Mouse (Mus musculus) macrophage (primary cell): ENCODE measurements around the gene Gm19402. TPM values are rescaled to one million over a fixed set of nuclear protein-coding genes. Genes with fewer than 3 reads are reported as not detected.

ENCODE experiments used
- H3K27ac ChIP-seq: fragments of 350-480 bp; formaldehyde crosslinking; 2 replicates; pipeline ENCODE4 v1.9.0; 2021
- H3K36me3 ChIP-seq: fragments of 350-480 bp; formaldehyde crosslinking; 2 replicates; pipeline ENCODE4 v1.9.0; 2021; ENCODE audit errors: inconsistent target
- H3K4me3 ChIP-seq: fragments of 350-480 bp; formaldehyde crosslinking; 2 replicates; pipeline ENCODE4 v1.9.0; 2021; ENCODE audit errors: inconsistent target
- H3K79me2 ChIP-seq: fragments of 350-480 bp; formaldehyde crosslinking; 2 replicates; pipeline ENCODE4 v1.9.0; 2021; ENCODE audit errors: inconsistent target
- WGBS: methylation state at CpG from one replicate; pipeline ENCODE4 v1.1.7; 2026; ENCODE audit warnings: inconsistent platforms; ENCODE audit not compliant: missing documents; 5-methylcytosine and 5-hydroxymethylcytosine counted together
- polyA plus RNA-seq: library from polyadenylated mRNA; stranded (reverse); fragments of 250-400 nt; gene quantifications from 3 replicates; pipeline ENCODE4 v1.2.4, GENCODE M21; 2018; ENCODE audit warnings: inconsistent platforms

Gm19402 gene
- polyA plus RNA-seq, 1 experiment from 2014 or later: not detected

DNA sequence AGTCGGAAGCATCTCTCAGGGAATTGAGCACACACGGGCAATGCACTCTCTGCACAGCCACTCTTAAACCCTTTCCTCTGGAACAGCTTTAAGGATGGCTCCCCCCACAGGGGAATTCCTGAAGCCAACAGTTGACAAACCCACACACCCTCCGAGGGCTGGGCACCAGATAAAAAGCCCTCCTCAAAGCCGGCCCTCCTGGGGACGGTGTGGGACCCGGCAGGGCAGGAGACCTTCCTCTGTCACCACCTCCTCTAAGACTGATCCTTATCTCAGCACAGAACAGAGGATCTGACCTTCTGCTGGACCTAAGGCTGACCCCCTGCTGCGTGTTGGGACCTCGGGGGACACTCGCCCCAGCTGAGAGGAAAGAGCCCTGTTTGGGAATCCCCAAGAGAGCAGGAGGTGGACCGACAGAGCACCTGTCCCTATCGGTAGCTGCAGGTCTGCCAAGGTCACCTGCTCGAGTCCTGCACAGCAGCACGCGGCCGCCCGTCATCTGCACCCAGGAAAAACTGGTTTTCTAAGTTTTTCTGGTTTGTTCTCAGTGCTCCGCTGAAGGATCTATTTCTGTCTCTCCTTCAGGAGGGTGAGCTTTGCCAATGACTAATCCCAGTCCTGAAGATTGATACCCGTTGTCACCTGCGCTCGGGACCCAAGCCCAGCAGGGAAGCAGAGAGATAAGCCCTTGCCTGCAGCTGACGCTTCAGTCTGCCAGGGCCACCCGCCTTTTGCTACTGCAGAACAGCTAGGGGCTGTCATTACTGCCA, 4.5 kb downstream of the Gm19402 start, which contains the start of gene Tspear:
Gene Tspear (plus strand): TSS at position 675 of the 770 bp plus-strand sequence.
- H3K36me3 ChIP-seq: no peaks in the 10 kb centered on the region
- H3K4me3 ChIP-seq: no peak within 1 kb of the TSS
- no peaks in the 10 kb centered on the region for H3K79me2 ChIP-seq
- no peak within 1 kb of the TSS for H3K27ac ChIP-seq
- WGBS: 17% methylated on average over 22 of the region's 22 CpGs

GRCm38 (mm10) chr10:77684181-77684580, 6.4 kb downstream of the Gm19402 start:
- no peak overlapping the region for H3K4me3 ChIP-seq
- no peaks in the 10 kb centered on the region for H3K36me3 ChIP-seq
- WGBS: 47% methylated on average over 8 of the region's 8 CpGs
- H3K79me2 ChIP-seq: no peaks in the 10 kb centered on the region
- H3K27ac ChIP-seq: no peak overlapping the region

- H3K27ac ChIP-seq: no peak overlapping the region
- WGBS: 83% methylated on average over 6 of the region's 7 CpGs
- no peaks in the 10 kb centered on the region for H3K79me2 ChIP-seq
These were observed 7.6 kb downstream of the Gm19402 start for GRCm38 (mm10) chr10:77682994-77683393.

GRCm38 (mm10) chr10:77677562-77677961, 13.0 kb downstream of the Gm19402 start:
- 2% methylated on average over 35 of the region's 35 CpGs for WGBS
- Histone ChIP-seq H3K36me3 (no peaks in the 10 kb centered on the region), H3K4me3 (no peak overlapping the region), H3K79me2 (no peaks in the 10 kb centered on the region), H3K27ac (no peak overlapping the region)

More at GRCm38 (mm10) chr10:77682994-77683393, 7.6 kb downstream of the Gm19402 start:
- no peaks in the 10 kb centered on the region for H3K36me3 ChIP-seq
- H3K4me3 ChIP-seq: no peak overlapping the region

GRCm38 (mm10) chr10:77673765-77674164, 16.8 kb downstream of the Gm19402 start:
- Histone ChIP-seq H3K36me3 (no peaks in the 10 kb centered on the region), H3K27ac (no peak overlapping the region), H3K4me3 (no peak overlapping the region), H3K79me2 (no peaks in the 10 kb centered on the region)
- 75% methylated on average over 12 of the region's 13 CpGs for WGBS

DNA sequence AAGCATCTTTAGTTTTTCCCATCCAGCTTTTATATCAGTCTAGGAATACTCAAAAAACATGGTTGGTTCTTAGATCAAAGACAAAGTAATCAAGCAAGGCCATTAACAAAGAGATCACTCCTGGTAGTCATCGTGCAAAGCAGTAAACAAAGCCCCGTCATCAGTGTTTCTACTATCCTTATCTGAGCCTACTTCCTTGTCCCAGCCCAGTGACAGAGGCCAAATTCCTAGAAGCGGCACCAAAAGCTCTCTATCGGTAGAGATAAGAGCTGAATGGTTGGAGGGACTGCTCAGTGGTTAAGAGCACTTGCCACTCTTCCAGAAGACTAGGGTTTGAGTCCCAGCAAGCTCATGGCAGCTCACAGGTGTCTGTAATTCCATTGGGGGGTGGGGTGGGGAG, 19.0 kb downstream of the Gm19402 start:
- H3K27ac ChIP-seq: no peak overlapping the region
- H3K79me2 ChIP-seq: no peaks in the 10 kb centered on the region
- no peaks in the 10 kb centered on the region for H3K36me3 ChIP-seq
- WGBS: 50% methylated on average over 4 of the region's 4 CpGs
- no peak overlapping the region for H3K4me3 ChIP-seq

DNA sequence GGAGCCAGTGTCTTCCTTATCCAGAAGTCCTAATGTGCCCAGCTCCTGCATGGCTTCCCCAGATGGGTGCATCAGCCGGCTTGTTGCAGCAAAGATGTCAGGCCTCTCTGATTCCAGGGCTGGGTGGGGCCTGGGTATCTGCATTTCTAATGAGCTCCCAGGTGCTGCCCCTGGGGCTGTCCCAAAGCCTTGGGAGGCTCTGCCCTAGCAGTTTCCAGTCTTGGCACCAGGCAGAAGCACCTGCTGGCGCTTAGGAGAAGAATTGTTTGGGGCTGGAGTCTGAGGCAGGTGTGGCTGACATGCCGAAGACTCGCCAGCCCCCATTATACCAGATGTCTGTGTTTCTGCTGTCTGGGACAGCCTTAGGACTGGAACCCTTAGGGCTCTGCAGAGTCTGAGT, 19.8 kb downstream of the Gm19402 start:
- H3K79me2 ChIP-seq: no peaks in the 10 kb centered on the region
- H3K4me3 ChIP-seq: no peak overlapping the region
- 81% methylated on average over 4 of the region's 4 CpGs for WGBS
- no peak overlapping the region for H3K27ac ChIP-seq
- no peaks in the 10 kb centered on the region for H3K36me3 ChIP-seq

GRCm38 (mm10) chr10:77667402-77667801, 23.2 kb downstream of the Gm19402 start:
- Histone ChIP-seq H3K27ac (no peak overlapping the region), H3K4me3 (no peak overlapping the region), H3K36me3 (no peaks in the 10 kb centered on the region), H3K79me2 (no peaks in the 10 kb centered on the region)
- 75% methylated on average over 4 of the region's 4 CpGs for WGBS

DNA sequence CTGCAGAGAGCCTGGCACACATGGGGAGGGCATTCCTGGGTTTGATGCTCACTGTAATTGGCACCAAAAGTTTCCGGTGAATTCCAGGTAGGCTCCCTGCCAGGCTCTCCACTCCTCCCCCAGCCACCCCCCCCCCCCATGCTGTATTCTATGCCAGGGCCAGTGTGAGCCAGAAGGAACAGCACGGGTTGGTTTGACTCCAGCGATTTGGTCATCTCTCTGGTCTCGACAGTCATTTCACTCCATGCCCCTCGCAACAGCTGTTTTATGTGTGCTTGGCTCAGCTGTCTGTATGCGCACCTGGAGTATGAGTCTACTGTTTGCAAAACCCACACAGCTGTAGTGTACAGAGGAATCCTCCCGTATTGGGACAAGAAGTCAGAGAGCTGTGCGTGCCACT, 24.2 kb downstream of the Gm19402 start:
- no peak overlapping the region for H3K27ac ChIP-seq
- H3K4me3 ChIP-seq: no peak overlapping the region
- no peaks in the 10 kb centered on the region for H3K36me3 ChIP-seq
- 88% methylated on average over 8 of the region's 8 CpGs for WGBS
- H3K79me2 ChIP-seq: no peaks in the 10 kb centered on the region

GRCm38 (mm10) chr10:77663949-77664665, 26.4 kb downstream of the Gm19402 start:
- Histone ChIP-seq H3K27ac (no peak overlapping the region), H3K4me3 (no peak overlapping the region), H3K79me2 (no peaks in the 10 kb centered on the region), H3K36me3 (no peaks in the 10 kb centered on the region)
- 48% methylated on average over 42 of the region's 43 CpGs for WGBS

DNA sequence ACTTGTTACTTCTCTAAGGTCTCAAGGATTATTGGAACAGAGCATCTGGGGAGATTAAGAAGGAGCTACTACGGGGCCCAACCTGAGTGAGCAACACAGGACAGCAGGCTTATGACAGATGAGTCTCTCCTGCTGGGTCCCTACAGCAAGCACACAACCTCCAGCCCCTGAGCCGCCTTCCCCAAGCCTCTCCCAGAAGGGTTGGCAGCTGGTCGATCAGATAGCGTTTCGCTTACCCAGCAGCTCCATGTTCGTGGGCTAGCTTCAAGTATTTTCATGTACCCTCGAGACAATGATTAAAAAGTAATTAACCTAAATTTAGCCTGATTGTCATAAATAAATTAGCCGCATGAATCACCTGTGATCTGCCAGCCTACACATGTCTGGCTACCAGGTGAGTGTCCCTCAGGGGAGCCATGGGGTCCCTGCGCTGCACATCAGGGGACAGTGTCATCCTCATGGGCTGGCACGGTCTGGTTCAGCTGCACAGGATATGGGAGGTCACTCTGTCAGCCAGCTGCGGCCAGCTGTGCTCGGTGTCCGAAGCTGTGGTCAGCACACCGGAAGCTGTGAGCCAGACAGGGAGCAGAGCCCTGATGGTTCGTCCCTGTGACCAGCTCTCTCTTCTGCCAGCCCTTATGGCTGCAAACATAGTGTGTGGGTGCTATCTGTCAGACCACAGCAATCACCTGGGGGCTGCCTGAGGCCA, 32.1 kb downstream of the Gm19402 start:
- Histone ChIP-seq H3K4me3 (no peak overlapping the region), H3K79me2 (no peaks in the 10 kb centered on the region), H3K27ac (no peak overlapping the region), H3K36me3 (no peaks in the 10 kb centered on the region)
- WGBS: 84% methylated on average over 15 of the region's 15 CpGs

GRCm38 (mm10) chr10:77652046-77652445, 38.5 kb downstream of the Gm19402 start:
- no peak overlapping the region for H3K4me3 ChIP-seq
- 90% methylated on average over 9 of the region's 9 CpGs for WGBS
- H3K36me3 ChIP-seq: no peaks in the 10 kb centered on the region
- no peak overlapping the region for H3K27ac ChIP-seq
- no peaks in the 10 kb centered on the region for H3K79me2 ChIP-seq

DNA sequence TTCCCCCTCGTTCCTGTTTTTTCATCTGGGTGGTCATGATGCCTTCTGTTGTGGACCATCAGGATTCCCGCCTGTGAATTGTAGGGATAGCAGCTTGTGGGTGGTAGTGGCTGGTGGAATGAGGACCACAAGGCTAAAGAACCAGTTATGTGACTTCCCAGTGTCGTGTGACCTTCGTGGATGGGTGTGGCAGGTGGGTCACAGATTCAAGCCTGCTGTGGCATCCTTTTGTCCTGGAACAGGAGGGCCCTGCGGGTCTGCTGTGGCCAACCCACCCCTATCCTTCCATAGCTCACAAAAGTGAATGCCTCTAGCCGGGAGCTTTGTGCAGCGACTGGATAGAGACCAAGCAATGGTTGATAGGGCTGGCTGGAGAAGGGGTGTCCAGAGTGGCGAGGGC, 42.7 kb downstream of the Gm19402 start:
- no peak overlapping the region for H3K4me3 ChIP-seq
- WGBS: 93% methylated on average over 8 of the region's 8 CpGs
- H3K79me2 ChIP-seq: no peaks in the 10 kb centered on the region
- H3K36me3 ChIP-seq: peaks cover 34% of the 10 kb centered on the region
- H3K27ac ChIP-seq: no peak overlapping the region

- Histone ChIP-seq H3K36me3 (peaks cover 38% of the 10 kb centered on the region), H3K79me2 (no peaks in the 10 kb centered on the region), H3K27ac (no peak overlapping the region), H3K4me3 (no peak overlapping the region)
- WGBS: 37% methylated on average over 1 of the region's 1 CpGs
These were observed 43.1 kb downstream of the Gm19402 start for GRCm38 (mm10) chr10:77647461-77647860.

DNA sequence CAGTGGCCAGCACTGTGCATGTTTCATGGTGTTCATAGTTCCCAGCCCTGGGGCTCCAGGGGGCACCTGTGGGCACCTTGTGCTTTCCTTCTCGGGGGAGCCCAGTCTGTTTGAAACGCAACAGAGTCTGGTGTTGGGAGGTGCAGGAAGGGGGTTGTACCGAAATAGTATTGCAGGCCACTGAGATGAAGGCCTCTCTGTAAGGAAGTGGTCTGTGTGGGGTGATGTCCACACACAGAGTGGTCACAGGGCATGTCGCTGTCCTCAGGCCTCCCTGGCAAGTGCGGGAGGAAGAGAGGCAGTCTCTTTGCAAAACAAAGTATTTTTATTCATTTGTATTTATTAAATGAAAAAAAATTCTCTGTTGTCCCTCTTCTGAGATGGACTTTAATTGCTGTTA, 45.0 kb downstream of the Gm19402 start:
- Histone ChIP-seq H3K4me3 (no peak overlapping the region), H3K36me3 (peaks cover 53% of the 10 kb centered on the region), H3K79me2 (peaks cover 10% of the 10 kb centered on the region; the same call in 1 of the 2 replicates), H3K27ac (no peak overlapping the region)
- 50% methylated on average over 5 of the region's 5 CpGs for WGBS
